Mouse (Mus musculus): ENCODE results near the gene Ppm1b. TPM values are rescaled to one million over a fixed set of nuclear protein-coding genes. Genes with fewer than 3 reads are reported as not detected.

Gene Ppm1b
- polyA plus RNA-seq, 1 experiment from 2014 or later, result 100 TPM

DNA sequence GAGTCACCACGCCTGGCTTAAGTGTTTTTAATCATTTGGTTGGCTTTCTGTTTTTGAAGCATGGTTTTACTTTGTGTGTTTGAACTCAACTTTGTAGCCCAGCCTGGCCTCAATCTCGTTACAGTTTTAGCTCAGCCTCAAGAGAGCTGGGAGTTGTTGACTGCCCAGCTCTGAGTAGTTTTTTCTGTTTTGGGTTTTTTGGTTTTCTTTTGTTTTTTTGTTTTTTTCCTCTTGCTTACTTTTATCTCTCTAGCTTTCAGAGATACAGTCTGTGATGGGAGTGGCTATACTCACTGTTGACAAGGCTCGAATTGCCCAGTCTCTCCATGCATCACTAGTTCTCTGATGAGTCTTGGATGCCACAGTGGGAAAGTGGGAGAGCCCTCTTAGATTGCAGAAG lies 63.8 kb downstream of the Ppm1b start:
- H3K9ac ChIP-seq (ENCODE audit: low read length), result no peak overlapping the region
- ATAC-seq (ENCODE audit: insufficient read depth, low FRiP score, low TSS enrichment) (no peak), DNase-seq (ENCODE audit: low spot score) (no peak)
- no peak overlapping the region for H3K4me2 ChIP-seq (ENCODE audit: low read depth)
- H3K36me3 ChIP-seq (ENCODE audit: control insufficient read depth, insufficient read depth, low read length), result no peaks in the 10 kb centered on the region
- H3K4me3 ChIP-seq (ENCODE audit: low read depth, low read length), result no peak overlapping the region
- no peaks in the 10 kb centered on the region for H3K4me1 ChIP-seq (ENCODE audit: control insufficient read depth, insufficient read depth, low read length)
- WGBS, result 89% methylated on average over 3 of the region's 3 CpGs
- no peaks in the 10 kb centered on the region for H3K9me3 ChIP-seq (ENCODE audit: control insufficient read depth, low read length)
- no peaks in the 10 kb centered on the region for H3K27me3 ChIP-seq (ENCODE audit: control insufficient read depth, insufficient read depth, low read length)
- H3K27ac ChIP-seq (ENCODE audit: low read depth, low read length), result no peak overlapping the region

DNA sequence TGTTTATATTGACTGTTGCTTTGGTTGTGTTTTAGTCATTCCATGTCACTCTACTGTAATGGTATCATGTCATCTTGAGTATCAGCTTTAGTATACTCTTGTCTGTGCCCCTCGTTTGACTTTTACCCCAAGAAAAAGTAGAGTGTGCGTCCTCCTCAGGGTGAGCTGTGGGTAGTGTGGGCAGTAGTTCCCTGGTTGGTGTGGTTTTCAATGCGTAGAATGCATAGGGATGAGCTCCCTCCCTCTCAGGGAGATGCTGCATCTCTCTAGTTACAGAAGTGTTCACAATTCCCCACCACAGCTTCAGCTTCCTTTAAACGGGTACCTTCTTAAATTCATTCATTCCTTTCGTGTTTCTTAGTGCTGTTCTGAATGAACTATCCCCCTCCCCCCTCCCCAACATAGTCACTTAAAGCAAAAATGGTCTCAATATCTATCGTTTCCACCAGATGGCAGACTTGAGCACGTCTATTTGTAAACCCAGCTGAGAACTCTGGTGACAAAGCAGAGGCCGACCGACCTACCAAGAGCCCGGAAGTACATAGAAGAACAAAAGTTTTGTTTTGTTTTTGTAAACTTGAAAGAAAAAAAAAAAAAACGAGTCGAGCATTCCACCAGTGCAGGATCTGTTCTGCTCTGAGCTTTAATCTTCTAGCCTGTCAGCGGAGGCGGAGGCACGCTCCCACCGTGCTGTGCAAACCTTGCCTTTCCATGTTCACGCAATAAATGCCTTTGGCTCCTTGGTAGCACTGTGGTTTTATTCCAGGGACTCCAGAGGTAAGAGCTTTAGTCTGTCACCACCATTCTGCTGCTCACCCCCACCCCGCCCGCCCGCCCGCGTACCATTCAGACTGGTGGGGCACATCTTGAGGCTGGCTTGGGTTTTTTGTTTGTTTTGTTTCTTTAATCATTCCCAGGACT lies 67.0 kb downstream of the Ppm1b start:
- WGBS, result 70% methylated on average over 22 of the region's 22 CpGs
- Histone ChIP-seq H3K9ac (ENCODE audit: low read length) (no peak overlapping the region), H3K27ac (ENCODE audit: low read depth, low read length) (no peak overlapping the region), H3K4me3 (ENCODE audit: low read depth, low read length) (no peak overlapping the region), H3K4me2 (ENCODE audit: low read depth) (no peak overlapping the region), H3K27me3 (ENCODE audit: control insufficient read depth, insufficient read depth, low read length) (no peaks in the 10 kb centered on the region), H3K9me3 (ENCODE audit: control insufficient read depth, low read length) (no peaks in the 10 kb centered on the region; the same call in 1 of the 2 replicates), H3K4me1 (ENCODE audit: control insufficient read depth, insufficient read depth, low read length) (no peaks in the 10 kb centered on the region), H3K36me3 (ENCODE audit: control insufficient read depth, insufficient read depth, low read length) (no peaks in the 10 kb centered on the region)
- DNase-seq (ENCODE audit: low spot score) (peak; percentile 37), ATAC-seq (ENCODE audit: insufficient read depth, low FRiP score, low TSS enrichment) (no peak)

DNA sequence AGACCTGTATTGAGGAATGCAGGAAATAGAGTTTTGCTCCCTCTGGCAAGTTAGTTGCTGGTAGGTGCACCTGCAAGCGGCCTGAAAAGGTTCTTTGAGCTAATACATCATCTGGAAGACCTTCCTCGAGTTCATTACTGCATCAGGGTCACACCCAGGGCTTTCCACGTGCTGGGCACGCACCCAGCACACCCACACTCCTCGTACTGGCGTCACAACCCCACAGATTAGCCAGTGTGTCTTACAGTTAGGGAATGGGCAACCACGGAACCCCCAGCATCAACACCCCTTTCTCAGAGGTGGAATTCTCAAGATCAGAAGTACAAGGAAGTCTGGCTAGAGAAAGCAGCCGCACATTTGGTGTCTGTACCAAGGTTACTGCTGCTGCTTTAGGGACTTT lies 67.7 kb downstream of the Ppm1b start:
- Histone ChIP-seq H3K27ac (ENCODE audit: low read depth, low read length) (no peak overlapping the region), H3K9ac (ENCODE audit: low read length) (no peak overlapping the region), H3K27me3 (ENCODE audit: control insufficient read depth, insufficient read depth, low read length) (no peaks in the 10 kb centered on the region), H3K4me3 (ENCODE audit: low read depth, low read length) (no peak overlapping the region), H3K4me2 (ENCODE audit: low read depth) (no peak overlapping the region), H3K9me3 (ENCODE audit: control insufficient read depth, low read length) (no peaks in the 10 kb centered on the region; the same call in 1 of the 2 replicates), H3K36me3 (ENCODE audit: control insufficient read depth, insufficient read depth, low read length) (no peaks in the 10 kb centered on the region), H3K4me1 (ENCODE audit: control insufficient read depth, insufficient read depth, low read length) (no peaks in the 10 kb centered on the region)
- WGBS, result 94% methylated on average over 8 of the region's 8 CpGs
- ATAC-seq (ENCODE audit: insufficient read depth, low FRiP score, low TSS enrichment) (no peak), DNase-seq (ENCODE audit: low spot score) (no peak)

DNA sequence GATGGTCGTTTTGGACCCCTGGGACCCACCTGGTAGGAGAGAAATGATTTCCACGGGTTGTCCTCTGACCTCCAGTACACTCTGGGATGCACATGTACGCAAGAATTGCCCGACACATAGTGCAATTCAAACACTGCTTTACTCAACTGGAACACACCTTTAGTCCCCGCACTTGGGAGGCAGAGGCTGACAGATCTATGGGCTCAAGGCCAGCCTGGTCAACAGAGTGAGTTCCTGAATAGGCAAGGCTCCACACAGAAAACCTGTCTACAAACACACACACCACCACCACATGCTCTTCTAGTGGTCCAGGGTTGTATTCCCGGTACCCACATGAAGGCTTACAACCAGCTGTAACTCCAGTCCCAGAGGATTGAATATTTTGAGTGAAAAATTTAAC lies 68.6 kb downstream of the Ppm1b start:
- H3K4me1 ChIP-seq (ENCODE audit: control insufficient read depth, insufficient read depth, low read length), result no peaks in the 10 kb centered on the region
- WGBS, result 89% methylated on average over 6 of the region's 6 CpGs
- DNase-seq (ENCODE audit: low spot score) (no peak), ATAC-seq (ENCODE audit: insufficient read depth, low FRiP score, low TSS enrichment) (no peak)
- no peak overlapping the region for H3K9ac ChIP-seq (ENCODE audit: low read length)
- H3K27me3 ChIP-seq (ENCODE audit: control insufficient read depth, insufficient read depth, low read length), result no peaks in the 10 kb centered on the region
- H3K4me2 ChIP-seq (ENCODE audit: low read depth), result no peak overlapping the region
- no peaks in the 10 kb centered on the region; the same call in 1 of the 2 replicates for H3K9me3 ChIP-seq (ENCODE audit: control insufficient read depth, low read length)
- H3K27ac ChIP-seq (ENCODE audit: low read depth, low read length), result no peak overlapping the region
- no peak overlapping the region for H3K4me3 ChIP-seq (ENCODE audit: low read depth, low read length)
- H3K36me3 ChIP-seq (ENCODE audit: control insufficient read depth, insufficient read depth, low read length), result no peaks in the 10 kb centered on the region

DNA sequence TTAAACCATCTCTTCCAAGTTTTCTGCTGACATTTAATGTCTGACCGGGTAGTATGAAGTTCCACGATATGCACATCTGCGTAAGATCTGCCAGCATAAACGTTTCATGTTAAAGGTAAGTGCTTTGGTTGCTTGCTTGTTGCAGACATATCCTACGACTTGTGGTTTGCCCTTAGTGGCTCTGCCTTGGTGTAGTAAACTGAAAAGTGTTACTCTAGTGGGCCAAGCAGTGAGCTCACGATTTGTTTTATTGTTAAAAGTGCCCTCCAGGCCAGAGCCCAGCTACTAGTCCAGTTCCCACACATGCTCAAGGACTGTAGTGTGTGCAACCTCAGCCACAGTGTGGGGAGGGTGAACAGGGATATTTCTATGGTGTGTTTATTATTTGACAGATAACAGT lies 69.9 kb downstream of the Ppm1b start:
- 93% methylated on average over 6 of the region's 6 CpGs for WGBS

DNA sequence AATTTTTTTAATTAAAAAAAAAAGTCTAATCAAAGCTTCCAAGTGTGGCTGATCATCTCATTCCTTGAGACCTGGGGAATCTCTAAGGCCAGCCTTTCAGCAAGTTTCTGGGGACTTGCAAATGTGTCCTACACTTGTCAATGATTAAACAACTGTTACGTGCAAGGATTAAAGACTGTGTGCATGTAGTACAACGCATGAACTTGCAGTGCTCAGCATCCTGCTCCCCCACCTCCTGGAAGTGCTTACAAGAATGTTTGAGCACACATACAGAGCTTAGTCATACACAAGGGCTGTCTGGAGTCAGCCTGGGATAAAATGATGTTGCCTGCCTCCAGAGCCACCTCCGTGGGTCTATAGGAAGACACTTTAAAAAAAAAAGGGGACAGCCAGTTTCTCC lies 70.7 kb downstream of the Ppm1b start:
- H3K27me3 ChIP-seq (ENCODE audit: control insufficient read depth, insufficient read depth, low read length), result no peaks in the 10 kb centered on the region
- no peak overlapping the region for H3K27ac ChIP-seq (ENCODE audit: low read depth, low read length)
- H3K4me1 ChIP-seq (ENCODE audit: control insufficient read depth, insufficient read depth, low read length), result no peaks in the 10 kb centered on the region
- no peak for DNase-seq (ENCODE audit: low spot score)
- WGBS, result 88% methylated on average over 3 of the region's 3 CpGs
- no peaks in the 10 kb centered on the region; the same call in 1 of the 2 replicates for H3K9me3 ChIP-seq (ENCODE audit: control insufficient read depth, low read length)
- H3K36me3 ChIP-seq (ENCODE audit: control insufficient read depth, insufficient read depth, low read length), result no peaks in the 10 kb centered on the region
- no peak overlapping the region for H3K9ac ChIP-seq (ENCODE audit: low read length)
- H3K4me2 ChIP-seq (ENCODE audit: low read depth), result no peak overlapping the region
- no peak overlapping the region for H3K4me3 ChIP-seq (ENCODE audit: low read depth, low read length)
- ATAC-seq (ENCODE audit: insufficient read depth, low FRiP score, low TSS enrichment), result no peak

More for the DNA sequence above, 69.9 kb downstream of the Ppm1b start:
- Histone ChIP-seq H3K36me3 (ENCODE audit: control insufficient read depth, insufficient read depth, low read length) (no peaks in the 10 kb centered on the region), H3K27ac (ENCODE audit: low read depth, low read length) (no peak overlapping the region), H3K9me3 (ENCODE audit: control insufficient read depth, low read length) (no peaks in the 10 kb centered on the region; the same call in 1 of the 2 replicates), H3K4me1 (ENCODE audit: control insufficient read depth, insufficient read depth, low read length) (no peaks in the 10 kb centered on the region), H3K27me3 (ENCODE audit: control insufficient read depth, insufficient read depth, low read length) (no peaks in the 10 kb centered on the region), H3K9ac (ENCODE audit: low read length) (no peak overlapping the region), H3K4me3 (ENCODE audit: low read depth, low read length) (no peak overlapping the region), H3K4me2 (ENCODE audit: low read depth) (no peak overlapping the region)
- DNase-seq (ENCODE audit: low spot score), result no peak
- no peak for ATAC-seq (ENCODE audit: insufficient read depth, low FRiP score, low TSS enrichment)

DNA sequence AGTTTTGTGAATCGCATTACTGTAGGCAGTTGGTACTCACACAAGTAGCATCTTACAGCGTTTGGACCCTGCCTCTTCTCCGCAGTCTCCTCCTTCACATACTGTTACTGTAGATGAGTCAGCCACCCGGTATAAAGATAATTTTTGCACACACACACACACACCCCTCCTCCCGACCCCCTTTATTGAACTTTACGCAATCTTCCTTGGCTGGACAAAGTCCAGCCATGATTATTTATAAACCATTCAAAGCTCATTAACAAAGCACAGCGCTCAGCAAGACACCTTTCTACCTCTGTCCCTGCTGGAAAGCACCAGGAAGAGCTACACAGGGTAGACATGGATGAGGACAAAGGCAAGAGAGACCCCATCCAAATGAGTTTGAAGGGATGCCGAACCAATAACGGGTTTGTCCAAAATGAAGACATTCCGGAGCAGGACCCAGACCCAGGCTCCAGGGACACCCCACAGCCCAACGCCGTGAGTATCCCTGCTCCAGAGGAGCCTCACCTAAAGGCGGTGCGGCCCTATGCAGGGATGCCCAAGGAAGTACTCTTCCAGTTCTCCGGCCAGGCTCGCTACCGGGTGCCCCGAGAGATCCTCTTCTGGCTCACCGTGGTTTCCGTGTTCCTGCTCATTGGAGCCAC lies 71.7 kb downstream of the Ppm1b start, which contains the start of gene Slc3a1:
Gene Slc3a1 (plus strand): TSS at position 284 of the 647 bp plus-strand sequence.
- Histone ChIP-seq H3K4me2 (ENCODE audit: low read depth) (no peak within 1 kb of the TSS), H3K27me3 (ENCODE audit: control insufficient read depth, insufficient read depth, low read length) (no peaks in the 10 kb centered on the region), H3K27ac (ENCODE audit: low read depth, low read length) (no peak within 1 kb of the TSS), H3K4me1 (ENCODE audit: control insufficient read depth, insufficient read depth, low read length) (no peaks in the 10 kb centered on the region), H3K4me3 (ENCODE audit: low read depth, low read length) (no peak within 1 kb of the TSS), H3K9ac (ENCODE audit: low read length) (no peak within 1 kb of the TSS), H3K9me3 (ENCODE audit: control insufficient read depth, low read length) (no peaks in the 10 kb centered on the region; the same call in 1 of the 2 replicates), H3K36me3 (ENCODE audit: control insufficient read depth, insufficient read depth, low read length) (no peaks in the 10 kb centered on the region)
- ATAC-seq (ENCODE audit: insufficient read depth, low FRiP score, low TSS enrichment) (no peak), DNase-seq (ENCODE audit: low spot score) (no peak)
- WGBS, result 92% methylated on average over 20 of the region's 20 CpGs

DNA sequence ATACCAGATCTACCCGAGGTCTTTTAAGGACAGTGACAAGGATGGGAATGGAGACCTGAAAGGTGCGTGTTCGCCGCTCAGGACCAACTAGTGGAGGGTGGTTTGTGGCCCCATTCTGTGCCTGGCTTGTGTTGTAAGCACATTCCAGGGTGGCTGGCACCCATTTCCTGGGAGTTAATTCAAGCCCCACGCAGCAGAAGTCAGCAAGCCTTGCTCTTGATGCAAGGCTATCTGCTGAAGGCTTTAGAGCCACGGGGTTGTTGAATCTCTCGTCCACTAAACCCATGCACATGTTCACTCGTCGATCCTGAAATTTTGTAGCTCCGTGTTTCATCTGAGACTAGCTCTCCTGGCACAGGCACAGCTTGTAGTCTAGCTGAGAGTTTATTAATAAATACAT lies 72.3 kb downstream of the Ppm1b start:
- no peak overlapping the region for H3K4me2 ChIP-seq (ENCODE audit: low read depth)
- H3K9ac ChIP-seq (ENCODE audit: low read length), result no peak overlapping the region
- no peak overlapping the region for H3K27ac ChIP-seq (ENCODE audit: low read depth, low read length)
- no peak for DNase-seq (ENCODE audit: low spot score)
- ATAC-seq (ENCODE audit: insufficient read depth, low FRiP score, low TSS enrichment), result no peak
- H3K36me3 ChIP-seq (ENCODE audit: control insufficient read depth, insufficient read depth, low read length), result no peaks in the 10 kb centered on the region
- H3K4me3 ChIP-seq (ENCODE audit: low read depth, low read length), result no peak overlapping the region
- 94% methylated on average over 10 of the region's 10 CpGs for WGBS
- H3K4me1 ChIP-seq (ENCODE audit: control insufficient read depth, insufficient read depth, low read length), result no peaks in the 10 kb centered on the region
- no peaks in the 10 kb centered on the region; the same call in 1 of the 2 replicates for H3K9me3 ChIP-seq (ENCODE audit: control insufficient read depth, low read length)
- H3K27me3 ChIP-seq (ENCODE audit: control insufficient read depth, insufficient read depth, low read length), result no peaks in the 10 kb centered on the region

Measured in neural tube, embryonic 11.5 days (tissue).